Mouse (Mus musculus) erythroid progenitor cell, adult 5-6 weeks (primary cell): ENCODE results near the gene Crlf1. TPM values are rescaled to one million over a fixed set of nuclear protein-coding genes. Genes with fewer than 3 reads are reported as not detected.

Experiments
- ATAC-seq: replicated peaks from 2 replicates; pipeline ENCODE4 v1.8.0; 2016; ENCODE audit warnings: moderate number of reproducible peaks, mild to moderate bottlenecking, moderate TSS enrichment, inconsistent platforms; ENCODE audit not compliant: poor library complexity, low FRiP score, severe bottlenecking
- total RNA-seq, 2 experiments: library from RNA; stranded (forward) in 1 of 2; stranded (reverse) in 1 of 2; fragments of 150-400 nt in 1 of 2; fragments of 186-747, 209-891 nt in 1 of 2; gene quantifications; 2 replicates each; pipeline versions ENCODE4 v1.2.3 to v1.2.4; 2015 to 2017; ENCODE audit warnings: low replicate concordance in 2 of 2

Crlf1 gene
- total RNA-seq, 2 experiments from 2014 or later, result 1.4 TPM; not detected in 1

DNA sequence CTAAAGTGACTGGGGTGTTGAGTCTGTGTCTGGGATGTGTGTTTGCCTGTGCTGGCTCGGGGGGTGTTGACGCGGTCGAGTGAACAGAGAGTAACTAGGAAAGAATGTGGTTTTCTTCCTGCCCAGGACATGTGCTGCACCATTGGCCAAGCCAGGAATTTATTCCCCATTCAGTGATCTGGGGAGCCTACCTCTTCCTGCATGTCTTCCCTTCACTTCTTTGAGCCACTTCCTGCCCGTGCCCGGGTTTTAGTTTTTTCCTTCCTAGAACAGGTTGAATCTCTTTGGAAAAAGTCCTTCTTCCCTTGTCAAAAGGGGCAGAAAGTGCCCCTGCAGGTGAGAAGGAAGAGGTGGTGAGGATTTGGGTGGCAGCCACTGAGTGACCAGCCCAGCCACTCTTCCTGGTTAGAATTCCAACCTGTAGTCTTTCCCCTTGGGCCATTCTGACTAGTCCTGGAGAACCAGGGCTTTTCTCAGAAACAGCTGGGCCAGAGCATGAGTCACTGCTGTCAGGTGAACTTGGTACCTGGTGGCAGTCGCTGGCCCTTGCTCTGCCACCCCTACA is 47.6 kb downstream of the Crlf1 start:
- no peak for ATAC-seq

DNA sequence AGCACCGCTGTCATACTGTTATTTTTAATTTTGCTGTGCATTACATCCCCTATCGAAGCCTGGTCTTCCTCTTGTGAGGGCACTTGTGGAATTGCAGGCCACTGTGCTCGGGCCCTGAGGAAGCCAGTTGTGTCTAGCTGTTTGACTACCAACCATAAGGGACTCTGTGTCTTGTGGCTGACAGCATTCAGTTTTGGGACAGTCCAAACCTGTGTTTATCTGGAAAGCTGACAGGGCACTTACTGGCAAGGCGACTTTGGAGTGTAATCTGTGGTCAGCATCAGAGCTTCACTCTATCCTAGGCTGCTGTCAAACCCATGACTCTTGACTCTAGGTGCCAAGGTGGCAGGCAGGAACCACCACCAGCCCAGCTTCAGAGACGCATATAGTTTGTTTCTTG is 48.1 kb downstream of the Crlf1 start:
- no peak for ATAC-seq

DNA sequence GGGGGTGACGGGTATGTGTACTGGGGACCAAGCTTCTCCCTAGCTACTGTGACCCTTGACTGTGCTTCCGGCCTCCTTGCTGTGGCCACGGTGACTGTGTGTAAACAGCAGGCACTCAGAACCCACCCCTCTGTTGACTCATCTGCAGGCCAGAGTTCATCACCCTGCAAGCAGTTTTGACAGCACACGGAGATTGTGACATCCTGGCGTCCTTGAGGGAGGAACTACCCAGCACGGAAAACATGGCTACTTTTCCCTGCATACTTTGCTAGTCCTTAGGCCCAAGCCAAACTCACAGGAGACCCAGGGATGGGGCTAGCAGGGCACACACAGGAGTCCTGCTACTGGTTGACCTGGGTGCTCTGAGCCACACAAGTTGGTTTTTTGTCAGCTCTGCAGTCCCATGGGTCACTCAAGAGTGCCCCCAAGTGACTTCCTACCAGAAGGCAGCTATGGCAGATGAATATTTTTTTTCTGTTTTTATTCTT is 51.3 kb downstream of the Crlf1 start:
- no peak for ATAC-seq

DNA sequence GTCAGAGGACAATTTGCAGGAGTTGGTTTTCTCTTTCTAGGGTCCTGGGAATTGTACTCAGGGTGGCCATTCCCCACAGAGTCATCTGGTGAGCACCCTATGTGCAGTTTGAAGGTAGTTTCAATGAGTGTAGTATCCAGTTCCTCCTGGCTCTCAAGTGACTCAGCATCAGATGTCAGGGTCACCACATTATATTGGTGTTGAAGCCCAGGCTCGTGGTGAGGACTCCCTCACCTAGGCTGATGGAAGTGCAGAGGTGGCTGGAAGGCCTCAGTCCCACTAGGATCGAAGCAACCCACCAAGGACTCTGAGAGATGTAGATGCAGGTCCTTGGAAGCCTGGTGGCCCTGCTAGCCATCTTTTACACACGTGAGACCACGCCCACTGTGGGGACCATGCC is 53.5 kb downstream of the Crlf1 start:
- no peak for ATAC-seq

DNA sequence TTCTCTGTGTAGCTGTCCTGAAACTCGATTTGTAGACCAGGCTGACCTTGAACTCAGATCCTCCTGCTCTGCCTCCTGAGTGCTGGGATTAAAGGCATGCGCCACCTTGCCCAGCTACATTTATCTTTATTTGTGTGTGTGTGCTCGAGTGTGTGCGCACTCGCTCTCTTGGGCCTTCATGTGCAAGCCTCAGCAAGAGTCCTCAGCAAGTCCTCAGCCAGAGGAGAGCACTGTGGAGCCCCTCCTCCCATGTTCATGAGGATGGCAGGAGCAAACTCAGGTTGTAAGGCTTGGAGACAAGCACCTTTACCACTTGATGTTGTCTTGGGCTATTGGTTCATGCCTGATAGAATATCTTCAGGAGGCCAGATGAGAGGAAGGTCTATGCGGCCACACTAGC is 54.8 kb downstream of the Crlf1 start:
- ATAC-seq, result no peak

DNA sequence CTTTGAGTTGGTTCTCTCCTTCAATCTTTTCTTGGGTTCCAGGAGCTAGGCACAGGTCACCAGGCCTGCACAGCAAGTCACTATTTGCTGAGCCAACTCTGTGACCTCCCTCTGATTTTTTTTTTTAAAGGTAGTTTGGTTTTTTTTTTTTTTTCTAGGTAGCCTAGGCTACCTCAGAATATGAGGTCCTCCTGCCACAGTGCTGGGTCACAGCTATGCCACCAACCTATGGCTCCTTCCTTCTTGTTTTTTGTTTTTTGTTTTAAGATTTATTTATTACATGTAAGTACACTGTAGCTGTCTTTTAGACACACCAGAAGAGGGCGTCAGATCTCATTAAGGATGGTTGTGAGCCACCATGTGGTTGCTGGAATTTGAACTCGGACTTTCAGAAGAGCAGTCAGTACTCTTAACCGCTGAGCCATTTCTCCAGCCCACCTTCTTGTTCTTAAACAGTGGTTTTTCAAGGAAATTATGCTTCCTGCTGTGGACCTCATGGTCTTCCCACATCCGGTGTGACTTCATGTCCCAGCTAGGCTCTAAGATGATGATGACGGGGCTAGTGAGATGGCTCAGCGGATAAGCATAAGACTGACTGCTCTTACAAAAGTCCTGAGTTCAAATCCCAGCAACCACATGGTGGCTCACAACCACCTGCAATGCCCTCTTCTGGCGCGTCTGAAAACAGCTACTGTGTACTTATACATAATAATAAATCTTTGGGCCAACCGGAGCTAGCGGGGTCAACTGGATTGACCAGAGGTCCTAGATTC is 56.6 kb downstream of the Crlf1 start:
- ATAC-seq, result no peak

DNA sequence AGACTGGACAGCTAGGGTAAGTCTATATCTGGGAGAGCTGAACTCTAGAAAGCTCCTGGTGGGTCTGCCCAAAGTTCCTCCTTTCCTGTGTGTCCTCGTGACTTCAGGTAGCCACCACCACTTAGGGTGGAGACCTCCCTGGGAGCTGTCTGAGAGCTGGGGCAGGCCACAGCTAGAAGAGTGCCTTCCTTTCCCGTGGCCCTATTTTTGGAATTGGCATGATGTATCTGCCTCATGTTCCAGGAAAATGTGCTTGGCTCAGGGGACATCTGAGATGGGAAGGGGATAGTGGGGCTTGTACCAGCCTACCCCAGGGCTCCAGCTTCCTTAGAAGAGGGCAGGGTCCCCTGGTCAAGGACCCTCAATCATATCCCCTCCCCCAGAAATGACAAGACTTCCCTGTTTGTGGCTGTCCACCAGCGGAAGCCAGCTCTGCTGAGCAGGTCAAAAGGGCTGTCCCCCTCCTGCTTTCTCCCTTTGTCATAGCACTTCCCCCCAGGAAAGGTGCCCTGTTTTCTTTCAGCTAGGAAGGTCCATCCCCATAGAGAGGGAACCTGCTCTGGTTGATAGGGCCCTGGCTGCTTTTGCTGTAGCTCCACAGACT is 58.7 kb downstream of the Crlf1 start:
- ATAC-seq, result no peak

DNA sequence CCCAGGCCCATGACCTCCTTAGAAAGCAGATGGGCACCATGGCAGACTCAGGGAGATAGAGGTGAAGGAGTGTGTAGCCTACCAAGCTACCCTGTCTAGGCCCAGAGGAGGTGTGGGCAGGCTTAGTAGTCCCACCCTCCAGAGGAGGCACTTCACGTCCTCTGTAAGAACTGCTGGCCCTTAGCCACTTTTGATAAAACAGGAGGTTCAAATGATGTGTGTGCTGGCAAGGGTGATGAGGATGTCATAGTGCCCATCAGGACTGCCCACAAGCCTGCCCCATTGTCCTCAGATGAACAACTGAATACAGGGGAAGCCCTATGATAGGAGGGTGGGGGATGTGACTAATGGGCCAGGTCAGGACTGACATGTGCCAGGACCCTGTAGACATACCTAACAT is 59.9 kb downstream of the Crlf1 start:
- no peak for ATAC-seq

Other genes with a start within 250 kb of the Crlf1 start
- gene Homer3, start 210.3 kb upstream of the Crlf1 start, total RNA-seq (2015; ENCODE audit: low replicate concordance), result 1.3 TPM in 1 of 2 replicates, not detected in the other
- gene Homer3, start 210.3 kb upstream of the Crlf1 start, total RNA-seq (2017; ENCODE audit: low replicate concordance), result not detected in 2 replicates
- gene Ddx49, start 190.7 kb upstream of the Crlf1 start, total RNA-seq (2015; ENCODE audit: low replicate concordance), result 2.5 and 9.2 TPM in 2 replicates
- 12.5 and 30.4 TPM in 2 replicates for gene Ddx49, start 190.7 kb upstream of the Crlf1 start, total RNA-seq (2017; ENCODE audit: low replicate concordance)
- 78.6 and 122 TPM in 2 replicates for gene Cope, start 190.6 kb upstream of the Crlf1 start, total RNA-seq (2015; ENCODE audit: low replicate concordance)
- 16.7 and 51.7 TPM in 2 replicates for gene Cope, start 190.6 kb upstream of the Crlf1 start, total RNA-seq (2017; ENCODE audit: low replicate concordance)
- not detected in 2 replicates for gene Cers1, start 177.4 kb upstream of the Crlf1 start, total RNA-seq (2015; ENCODE audit: low replicate concordance)
- not detected in 2 replicates for gene Cers1, start 177.4 kb upstream of the Crlf1 start, total RNA-seq (2017; ENCODE audit: low replicate concordance)
- not detected in 2 replicates for gene Gdf1, start 163.3 kb upstream of the Crlf1 start, total RNA-seq (2015; ENCODE audit: low replicate concordance)
- not detected in 2 replicates for gene Gdf1, start 163.3 kb upstream of the Crlf1 start, total RNA-seq (2017; ENCODE audit: low replicate concordance)
- gene Upf1, start 139.9 kb upstream of the Crlf1 start, total RNA-seq (2015; ENCODE audit: low replicate concordance), result 18.4 and 20.2 TPM in 2 replicates
- 32.5 and 43.9 TPM in 2 replicates for gene Upf1, start 139.9 kb upstream of the Crlf1 start, total RNA-seq (2017; ENCODE audit: low replicate concordance)
- gene Comp, start 119.6 kb upstream of the Crlf1 start, total RNA-seq (2015; ENCODE audit: low replicate concordance), result not detected in 2 replicates
- gene Comp, start 119.6 kb upstream of the Crlf1 start, total RNA-seq (2017; ENCODE audit: low replicate concordance), result 0.39 TPM in 1 of 2 replicates, not detected in the other
- 3.8 and 8.6 TPM in 2 replicates for gene Crtc1, start 53.6 kb upstream of the Crlf1 start, total RNA-seq (2015; ENCODE audit: low replicate concordance)
- 0.64 and 2.3 TPM in 2 replicates for gene Crtc1, start 53.6 kb upstream of the Crlf1 start, total RNA-seq (2017; ENCODE audit: low replicate concordance)
- gene Klhl26, start 16.2 kb upstream of the Crlf1 start, total RNA-seq (2015; ENCODE audit: low replicate concordance), result 5.0 and 10.1 TPM in 2 replicates
- gene Klhl26, start 16.2 kb upstream of the Crlf1 start, total RNA-seq (2017; ENCODE audit: low replicate concordance), result 4.0 and 5.1 TPM in 2 replicates
- 3.2 TPM in 1 of 2 replicates, not detected in the other for gene Tmem59l, start 5.8 kb upstream of the Crlf1 start, total RNA-seq (2015; ENCODE audit: low replicate concordance)
- gene Tmem59l, start 5.8 kb upstream of the Crlf1 start, total RNA-seq (2017; ENCODE audit: low replicate concordance), result not detected in 2 replicates
- gene Rex1bd, start 13.6 kb downstream of the Crlf1 start, total RNA-seq (2015; ENCODE audit: low replicate concordance), result 22.3 TPM in 1 of 2 replicates, not detected in the other
- gene Rex1bd, start 13.6 kb downstream of the Crlf1 start, total RNA-seq (2017; ENCODE audit: low replicate concordance), result 17.8 and 19.6 TPM in 2 replicates
- gene Uba52, start 17.6 kb downstream of the Crlf1 start, total RNA-seq (2015; ENCODE audit: low replicate concordance), result 1,194 and 1,251 TPM in 2 replicates
- 418 and 1,480 TPM in 2 replicates for gene Uba52, start 17.6 kb downstream of the Crlf1 start, total RNA-seq (2017; ENCODE audit: low replicate concordance)
- gene Fkbp8, start 34.6 kb downstream of the Crlf1 start, total RNA-seq (2015; ENCODE audit: low replicate concordance), result 28.9 and 45.8 TPM in 2 replicates
- gene Fkbp8, start 34.6 kb downstream of the Crlf1 start, total RNA-seq (2017; ENCODE audit: low replicate concordance), result 74.7 and 94.6 TPM in 2 replicates
- gene Kxd1, start 34.8 kb downstream of the Crlf1 start, total RNA-seq (2015; ENCODE audit: low replicate concordance), result 27.8 and 34.4 TPM in 2 replicates
- 11.8 and 14.4 TPM in 2 replicates for gene Kxd1, start 34.8 kb downstream of the Crlf1 start, total RNA-seq (2017; ENCODE audit: low replicate concordance)
- gene Ell, start 46.3 kb downstream of the Crlf1 start, total RNA-seq (2015; ENCODE audit: low replicate concordance), result 10.5 and 22.3 TPM in 2 replicates
- gene Ell, start 46.3 kb downstream of the Crlf1 start, total RNA-seq (2017; ENCODE audit: low replicate concordance), result 2.8 and 15.5 TPM in 2 replicates
- 5.8 and 15.9 TPM in 2 replicates for gene Isyna1, start 101.2 kb downstream of the Crlf1 start, total RNA-seq (2015; ENCODE audit: low replicate concordance)
- gene Isyna1, start 101.2 kb downstream of the Crlf1 start, total RNA-seq (2017; ENCODE audit: low replicate concordance), result 2.5 and 8.0 TPM in 2 replicates
- 9.0 and 13.0 TPM in 2 replicates for gene Ssbp4, start 115.7 kb downstream of the Crlf1 start, total RNA-seq (2015; ENCODE audit: low replicate concordance)
- gene Ssbp4, start 115.7 kb downstream of the Crlf1 start, total RNA-seq (2017; ENCODE audit: low replicate concordance), result 18.1 and 30.6 TPM in 2 replicates
- gene Lrrc25, start 123.0 kb downstream of the Crlf1 start, total RNA-seq (2015; ENCODE audit: low replicate concordance), result 2.5 and 11.7 TPM in 2 replicates
- 2.3 and 3.5 TPM in 2 replicates for gene Lrrc25, start 123.0 kb downstream of the Crlf1 start, total RNA-seq (2017; ENCODE audit: low replicate concordance)
- not detected in 2 replicates for gene Gdf15, start 139.3 kb downstream of the Crlf1 start, total RNA-seq (2015; ENCODE audit: low replicate concordance)
- gene Gdf15, start 139.3 kb downstream of the Crlf1 start, total RNA-seq (2017; ENCODE audit: low replicate concordance), result not detected in 2 replicates
- 0.36 and 6.3 TPM in 2 replicates for gene Pgpep1, start 167.2 kb downstream of the Crlf1 start, total RNA-seq (2015; ENCODE audit: low replicate concordance)
- gene Pgpep1, start 167.2 kb downstream of the Crlf1 start, total RNA-seq (2017; ENCODE audit: low replicate concordance), result under 0.01 and 3.0 TPM in 2 replicates
- 86.5 and 93.1 TPM in 2 replicates for gene Lsm4, start 180.1 kb downstream of the Crlf1 start, total RNA-seq (2015; ENCODE audit: low replicate concordance)
- 38.4 and 57.6 TPM in 2 replicates for gene Lsm4, start 180.1 kb downstream of the Crlf1 start, total RNA-seq (2017; ENCODE audit: low replicate concordance)
- gene Jund, start 205.8 kb downstream of the Crlf1 start, total RNA-seq (2015; ENCODE audit: low replicate concordance), result 26.7 and 36.0 TPM in 2 replicates
- gene Jund, start 205.8 kb downstream of the Crlf1 start, total RNA-seq (2017; ENCODE audit: low replicate concordance), result 21.1 and 32.0 TPM in 2 replicates
- gene Iqcn, start 210.3 kb downstream of the Crlf1 start, total RNA-seq (2015; ENCODE audit: low replicate concordance), result not detected in 2 replicates
- gene Iqcn, start 210.3 kb downstream of the Crlf1 start, total RNA-seq (2017; ENCODE audit: low replicate concordance), result not detected in 2 replicates
- gene Gm3336, start 225.4 kb downstream of the Crlf1 start, total RNA-seq (2015; ENCODE audit: low replicate concordance), result not detected in 2 replicates
- not detected in 2 replicates for gene Gm3336, start 225.4 kb downstream of the Crlf1 start, total RNA-seq (2017; ENCODE audit: low replicate concordance)
- gene Pde4c, start 230.6 kb downstream of the Crlf1 start, total RNA-seq (2015; ENCODE audit: low replicate concordance), result 0.72 and 0.84 TPM in 2 replicates
- not detected in 2 replicates for gene Pde4c, start 230.6 kb downstream of the Crlf1 start, total RNA-seq (2017; ENCODE audit: low replicate concordance)